Mouse (Mus musculus): ENCODE measurements around the gene F2r. TPM values are rescaled to one million over a fixed set of nuclear protein-coding genes. Genes with fewer than 3 reads are reported as not detected.

F2r gene
- 4.8 and 5.0 TPM in 2 replicates for total RNA-seq (2015; ENCODE audit: low replicate concordance)
- 1.4 and 3.3 TPM in 2 replicates for total RNA-seq (2017; ENCODE audit: low replicate concordance)

- peak; percentile 64 for ATAC-seq (replicated peaks; ENCODE audit: low FRiP score, poor library complexity, severe bottlenecking)
Measured at GRCm38 (mm10) chr13:95618309-95618712, at the start of gene F2r. Gene F2r (minus strand): TSS chr13:95618487.

GRCm38 (mm10) chr13:95667260-95667659 lies 49.0 kb upstream of the F2r start:
- no peak for ATAC-seq (replicated peaks; ENCODE audit: low FRiP score, poor library complexity, severe bottlenecking)

- ATAC-seq (replicated peaks; ENCODE audit: low FRiP score, poor library complexity, severe bottlenecking), result no peak
Measured at GRCm38 (mm10) chr13:95665644-95666356, 47.5 kb upstream of the F2r start.

- ATAC-seq (replicated peaks; ENCODE audit: low FRiP score, poor library complexity, severe bottlenecking), result no peak
Measured at GRCm38 (mm10) chr13:95663834-95664233, 45.5 kb upstream of the F2r start.

GRCm38 (mm10) chr13:95659432-95659831 lies 41.1 kb upstream of the F2r start:
- no peak for ATAC-seq (replicated peaks; ENCODE audit: low FRiP score, poor library complexity, severe bottlenecking)

GRCm38 (mm10) chr13:95657171-95657570 lies 38.9 kb upstream of the F2r start:
- no peak for ATAC-seq (replicated peaks; ENCODE audit: low FRiP score, poor library complexity, severe bottlenecking)

GRCm38 (mm10) chr13:95655284-95655683 lies 37.0 kb upstream of the F2r start:
- ATAC-seq (replicated peaks; ENCODE audit: low FRiP score, poor library complexity, severe bottlenecking), result no peak

GRCm38 (mm10) chr13:95653696-95654095 lies 35.4 kb upstream of the F2r start:
- no peak for ATAC-seq (replicated peaks; ENCODE audit: low FRiP score, poor library complexity, severe bottlenecking)

GRCm38 (mm10) chr13:95651870-95652668 lies 33.8 kb upstream of the F2r start:
- ATAC-seq (replicated peaks; ENCODE audit: low FRiP score, poor library complexity, severe bottlenecking), result no peak

GRCm38 (mm10) chr13:95649941-95650340 lies 31.7 kb upstream of the F2r start:
- ATAC-seq (replicated peaks; ENCODE audit: low FRiP score, poor library complexity, severe bottlenecking), result 0 out of 2 replicates have a peak, but pooled peaks have one; percentile 21

- ATAC-seq (replicated peaks; ENCODE audit: low FRiP score, poor library complexity, severe bottlenecking), result no peak
Measured at GRCm38 (mm10) chr13:95647248-95647647, 29.0 kb upstream of the F2r start.

GRCm38 (mm10) chr13:95646687-95647111 lies 28.4 kb upstream of the F2r start:
- no peak for ATAC-seq (replicated peaks; ENCODE audit: low FRiP score, poor library complexity, severe bottlenecking)

- no peak for ATAC-seq (replicated peaks; ENCODE audit: low FRiP score, poor library complexity, severe bottlenecking)
Measured at GRCm38 (mm10) chr13:95643740-95644139, 25.5 kb upstream of the F2r start.

- no peak for ATAC-seq (replicated peaks; ENCODE audit: low FRiP score, poor library complexity, severe bottlenecking)
Measured at GRCm38 (mm10) chr13:95641061-95641986, 23.0 kb upstream of the F2r start.

- ATAC-seq (replicated peaks; ENCODE audit: low FRiP score, poor library complexity, severe bottlenecking), result no peak
Measured at GRCm38 (mm10) chr13:95640408-95640807, 22.1 kb upstream of the F2r start.

GRCm38 (mm10) chr13:95639336-95640116 lies 21.2 kb upstream of the F2r start:
- no peak for ATAC-seq (replicated peaks; ENCODE audit: low FRiP score, poor library complexity, severe bottlenecking)

- ATAC-seq (replicated peaks; ENCODE audit: low FRiP score, poor library complexity, severe bottlenecking), result no peak
Measured at GRCm38 (mm10) chr13:95638894-95639293, 20.6 kb upstream of the F2r start.

- no peak for ATAC-seq (replicated peaks; ENCODE audit: low FRiP score, poor library complexity, severe bottlenecking)
Measured at GRCm38 (mm10) chr13:95637737-95638136, 19.4 kb upstream of the F2r start.

GRCm38 (mm10) chr13:95635301-95635700 lies 17.0 kb upstream of the F2r start:
- ATAC-seq (replicated peaks; ENCODE audit: low FRiP score, poor library complexity, severe bottlenecking), result no peak
